Mouse (Mus musculus) duodenum, adult 2 months (tissue): ENCODE measurements around the gene Serac1. TPM values are rescaled to one million over a fixed set of nuclear protein-coding genes. Genes with fewer than 3 reads are reported as not detected.

Experiments used
- polyA plus RNA-seq: library from polyadenylated mRNA; depleted of rRNA; stranded (reverse); fragments of >200 nt; gene quantifications from 2 replicates; pipeline ENCODE4 v1.2.3, GENCODE M21; 2012; ENCODE audit warnings: low replicate concordance; rRNA removed

Serac1 gene
- polyA plus RNA-seq = 0.62 and 1.6 TPM in 2 replicates

GRCm38 (mm10) chr17:6079287-6080122, at the start of gene Serac1, which contains the start of gene Gtf2h5:
TSS of gene Serac1 (minus strand) at chr17:6079741.
TSS of gene Gtf2h5 (plus strand) at chr17:6079786.

GRCm38 (mm10) chr17:6106361-6107014, 26.9 kb upstream of the Serac1 start, which contains the start of gene Tulp4:
TSS of gene Tulp4 (plus strand) at chr17:6106437.

Other genes starting within 250 kb of the Serac1 start
- gene Snx9, start 238.4 kb downstream of the Serac1 start, polyA plus RNA-seq = 41.2 and 60.2 TPM in 2 replicates
- gene Synj2, start 138.5 kb downstream of the Serac1 start, polyA plus RNA-seq = 1.7 and 2.7 TPM in 2 replicates
- 3.8 and 4.0 TPM in 2 replicates for gene Gtf2h5, start within 50 bp of the Serac1 start, polyA plus RNA-seq
- gene Tulp4, start 26.7 kb upstream of the Serac1 start, polyA plus RNA-seq = 31.8 and 43.6 TPM in 2 replicates
- 13.2 and 19.0 TPM in 2 replicates for gene Tmem181a, start 177.1 kb upstream of the Serac1 start, polyA plus RNA-seq
- gene Dynlt1a, start 237.8 kb upstream of the Serac1 start, polyA plus RNA-seq = 11.6 and 13.1 TPM in 2 replicates